Mouse (Mus musculus): ENCODE results near the gene Pex11b.

GRCm38 (mm10) chr3:96596228-96596707, 38.9 kb upstream of the Pex11b start, which contains the start of gene Ankrd34a:
- TF ChIP-seq CTCF (IDR thresholded peaks at IDR 0.05; ENCODE audit: borderline replicate concordance, insufficient read depth, low read depth, low read length): no peak
- peak; percentile 35; the same call in 1 of the 2 replicates for TF ChIP-seq POLR2A (IDR thresholded peaks at IDR 0.05; ENCODE audit: borderline replicate concordance, insufficient read depth, low read length)

Data from cerebellum, adult 2 months (tissue).